Mouse (Mus musculus) ES-Bruce4 (cell line): ENCODE data around the gene Ldlrap1. TPM values are rescaled to one million over a fixed set of nuclear protein-coding genes. Genes with fewer than 3 reads are reported as not detected.
A peak's percentile ranks its signal among the peaks of the same experiment; 100 is the strongest.

Experiments used
- H3K27ac ChIP-seq: 2 replicates; pipeline ENCODE4 v1.5.1; 2012; ENCODE audit warnings: low read length, inconsistent platforms; ENCODE audit not compliant: insufficient read depth
- H3K27me3 ChIP-seq: 2 replicates; pipeline ENCODE4 v1.6.1; 2012; ENCODE audit warnings: mild to moderate bottlenecking, low read length, inconsistent platforms; ENCODE audit not compliant: control insufficient read depth, poor library complexity, insufficient read depth, severe bottlenecking
- H3K36me3 ChIP-seq: 2 replicates; pipeline ENCODE4 v1.6.1; 2012; ENCODE audit warnings: inconsistent platforms, mild to moderate bottlenecking, low read length, moderate library complexity; ENCODE audit not compliant: control insufficient read depth, poor library complexity, insufficient read depth, severe bottlenecking
- H3K4me1 ChIP-seq: one replicate; pipeline ENCODE4 v1.8.1; 2011; ENCODE audit warnings: low read length; ENCODE audit not compliant: control insufficient read depth, insufficient read depth
- H3K4me3 ChIP-seq: 2 replicates; pipeline ENCODE4 v1.5.1; 2011; ENCODE audit warnings: low read depth, mild to moderate bottlenecking, low read length
- H3K9ac ChIP-seq: 2 replicates; pipeline ENCODE4 v1.6.1; 2012; ENCODE audit warnings: low read depth, mild to moderate bottlenecking, inconsistent platforms; ENCODE audit not compliant: poor library complexity, severe bottlenecking
- H3K9me3 ChIP-seq: replicated peaks from 2 replicates; pipeline ENCODE4 v1.6.1; 2012; ENCODE audit warnings: mild to moderate bottlenecking, low read length, inconsistent platforms; ENCODE audit not compliant: control insufficient read depth, poor library complexity, insufficient read depth, severe bottlenecking
- CTCF ChIP-seq: IDR thresholded peaks from one replicate; pipeline ENCODE4 v1.8.1; 2011; ENCODE audit warnings: low read depth, low read length
- EP300 ChIP-seq: IDR thresholded peaks from 2 replicates; pipeline ENCODE4 v1.6.1; 2011; ENCODE audit warnings: low read depth, low read length; ENCODE audit not compliant: insufficient read depth
- POLR2A ChIP-seq: IDR thresholded peaks from one replicate; pipeline ENCODE4 v1.8.1; 2011; ENCODE audit warnings: low read length; ENCODE audit not compliant: insufficient read depth
- polyA plus RNA-seq: library from polyadenylated mRNA; stranded (reverse); fragments of >200 nt; gene quantifications from 2 replicates; pipeline ENCODE4 v1.2.4, GENCODE M21; 2011; ENCODE audit warnings: low read depth; ENCODE audit not compliant: missing spikeins, insufficient read depth, insufficient read length

Gene Ldlrap1
- polyA plus RNA-seq, 1 experiment: 18.9 TPM

- H3K4me1 ChIP-seq: no peaks in the 10 kb centered on the region
- H3K27me3 ChIP-seq: no peaks in the 10 kb centered on the region
- no peaks in the 10 kb centered on the region for H3K36me3 ChIP-seq
- H3K27ac ChIP-seq: no peak overlapping the region
- no peak overlapping the region for H3K4me3 ChIP-seq
- no peak for TF ChIP-seq EP300
- TF ChIP-seq POLR2A: no peak
- TF ChIP-seq CTCF: peak; percentile 34
- H3K9ac ChIP-seq: no peak overlapping the region
- no peaks in the 10 kb centered on the region for H3K9me3 ChIP-seq
Observed at GRCm38 (mm10) chr4:134692388-134692787, 75.4 kb downstream of the Ldlrap1 start.

Other genes starting within 250 kb of the Ldlrap1 start
- 50.5 and 51.9 TPM in 2 replicates for gene Mtfr1l, start 232.6 kb downstream of the Ldlrap1 start, polyA plus RNA-seq
- 21.6 and 23.0 TPM in 2 replicates for gene Selenon, start 215.9 kb downstream of the Ldlrap1 start, polyA plus RNA-seq
- gene Man1c1, start 63.7 kb downstream of the Ldlrap1 start, polyA plus RNA-seq: 7.1 and 9.0 TPM in 2 replicates
- 50.0 and 53.2 TPM in 2 replicates for gene Maco1, start 85.3 kb upstream of the Ldlrap1 start, polyA plus RNA-seq
- 4.2 and 4.6 TPM in 2 replicates for gene Rhd, start 96.5 kb upstream of the Ldlrap1 start, polyA plus RNA-seq
- 84.6 and 87.1 TPM in 2 replicates for gene Tmem50a, start 147.0 kb upstream of the Ldlrap1 start, polyA plus RNA-seq
- gene Rsrp1, start 155.6 kb upstream of the Ldlrap1 start, polyA plus RNA-seq: 209 and 226 TPM in 2 replicates
- gene Syf2, start 162.9 kb upstream of the Ldlrap1 start, polyA plus RNA-seq: 52.6 and 53.3 TPM in 2 replicates